Mouse (Mus musculus) ovary, postnatal 14 days (tissue): Measurements from ENCODE around the gene Slc6a9.

ENCODE experiments used
- DNase-seq: peaks from one replicate; pipeline ENCODE4 v3.0.0; 2022; ENCODE audit warnings: low spot score

Gene Slc6a9

GRCm38 (mm10) chr4:117912685-117913273 is 78.5 kb downstream of the Slc6a9 start:
- DNase-seq, result no peak

- DNase-seq, result peak; percentile 49
These were observed 79.1 kb downstream of the Slc6a9 start for GRCm38 (mm10) chr4:117913421-117913820.

- DNase-seq, result no peak
These were observed 79.7 kb downstream of the Slc6a9 start for GRCm38 (mm10) chr4:117914031-117914430.

GRCm38 (mm10) chr4:117914591-117915442 is 80.5 kb downstream of the Slc6a9 start, which contains the start of gene Ipo13:
Ipo13 (minus strand) TSS chr4:117914999.
- DNase-seq, result peak; percentile 93

- no peak for DNase-seq
These were observed 81.3 kb downstream of the Slc6a9 start for GRCm38 (mm10) chr4:117915489-117916105.

- no peak for DNase-seq
These were observed 82.1 kb downstream of the Slc6a9 start for GRCm38 (mm10) chr4:117916386-117916785.

GRCm38 (mm10) chr4:117917402-117917801 is 83.1 kb downstream of the Slc6a9 start:
- DNase-seq, result no peak

- no peak for DNase-seq
These were observed 83.5 kb downstream of the Slc6a9 start for GRCm38 (mm10) chr4:117917847-117918246.

GRCm38 (mm10) chr4:117918261-117918660 is 84.0 kb downstream of the Slc6a9 start:
- DNase-seq, result no peak

GRCm38 (mm10) chr4:117918762-117919161 is 84.5 kb downstream of the Slc6a9 start:
- DNase-seq, result no peak

GRCm38 (mm10) chr4:117921358-117921757 is 87.1 kb downstream of the Slc6a9 start:
- no peak for DNase-seq

- DNase-seq, result no peak
These were observed 89.1 kb downstream of the Slc6a9 start for GRCm38 (mm10) chr4:117923450-117923849.
